Mouse (Mus musculus) heart, embryonic 11.5 days (tissue): ENCODE results near the gene 4930535I16Rik. TPM values are rescaled to one million over a fixed set of nuclear protein-coding genes. Genes with fewer than 3 reads are reported as not detected.
"Not testable (repeated sequence)": the region's sequence is repeated elsewhere in the genome, so short reads cannot be mapped to it uniquely, and the experiment has no call there.

Experiments used
- ATAC-seq: fragments of 200-750 bp; cut with Nextera tagmentation; replicated peaks from 2 replicates; pipeline ENCODE4 v1.8.0; 2017; ENCODE audit warnings: moderate library complexity; ENCODE audit not compliant: insufficient number of reproducible peaks, low FRiP score, low TSS enrichment
- H3K27ac ChIP-seq: fragments of 300-500 bp; sonication (generic); 2 replicates; pipeline ENCODE4 v1.5.1; 2014; ENCODE audit warnings: mild to moderate bottlenecking, low read depth, low read length
- H3K27me3 ChIP-seq: fragments of 300-500 bp; sonication (generic); 2 replicates; pipeline ENCODE4 v1.6.1; 2014; ENCODE audit warnings: mild to moderate bottlenecking, low read length, mixed read lengths; ENCODE audit not compliant: control insufficient read depth, insufficient read depth
- H3K36me3 ChIP-seq: fragments of 300-500 bp; sonication (generic); 2 replicates; pipeline ENCODE4 v1.6.1; 2014; ENCODE audit warnings: mild to moderate bottlenecking, low read length, moderate library complexity, mixed read lengths; ENCODE audit not compliant: control insufficient read depth, insufficient read depth
- H3K4me1 ChIP-seq: fragments of 300-500 bp; sonication (generic); 2 replicates; pipeline ENCODE4 v1.6.1; 2014; ENCODE audit warnings: low read length; ENCODE audit not compliant: control insufficient read depth, insufficient read depth
- H3K4me2 ChIP-seq: fragments of 300-500 bp; sonication (generic); 2 replicates; pipeline ENCODE4 v1.6.1; 2014; ENCODE audit warnings: mild to moderate bottlenecking, moderate library complexity
- H3K4me3 ChIP-seq: fragments of 300-500 bp; sonication (generic); 2 replicates; pipeline ENCODE4 v1.5.1; 2014; ENCODE audit warnings: low read depth, low read length
- H3K9ac ChIP-seq: fragments of 300-500 bp; sonication (generic); 2 replicates; pipeline ENCODE4 v1.6.1; 2014; ENCODE audit warnings: mild to moderate bottlenecking, low read depth, low read length, moderate library complexity
- H3K9me3 ChIP-seq: fragments of 300-500 bp; sonication (generic); replicated peaks from 2 replicates; pipeline ENCODE4 v1.6.1; 2016; ENCODE audit warnings: low read length; ENCODE audit not compliant: control insufficient read depth
- WGBS: fragments of 180-500 bp; shearing (Covaris S2); extraction: QIAGEN DNeasy Blood & Tissue Kit; methylation state at CpG from one replicate; pipeline ENCODE4 v1.1.7; 2014; ENCODE audit not compliant: insufficient replicate concordance; 5-methylcytosine and 5-hydroxymethylcytosine counted together
- polyA plus RNA-seq: library from polyadenylated mRNA; unstranded; fragments of >200 nt; fragmentation: Nextera tagmentation; extraction: Ambion mirVana; gene quantifications from 2 replicates; pipeline ENCODE4 v1.2.1, GENCODE M21; 2014

4930535I16Rik gene
- polyA plus RNA-seq, 1 experiment from 2014 or later: not detected

- no peak overlapping the region for H3K4me2 ChIP-seq
- no peaks in the 10 kb centered on the region for H3K36me3 ChIP-seq
- no peaks in the 10 kb centered on the region for H3K9me3 ChIP-seq
- no peak overlapping the region for H3K27ac ChIP-seq
- WGBS: 82% methylated on average over 6 of the region's 6 CpGs
- no peaks in the 10 kb centered on the region; the same call in 1 of the 2 replicates for H3K4me1 ChIP-seq
- no peak overlapping the region for H3K9ac ChIP-seq
- ATAC-seq: no peak
- H3K4me3 ChIP-seq: no peak overlapping the region
- H3K27me3 ChIP-seq: peaks cover 5% of the 10 kb centered on the region; the same call in 1 of the 2 replicates
These were observed 31.1 kb upstream of the 4930535I16Rik start for GRCm38 (mm10) chr4:123948901-123949300.

- ATAC-seq: no peak
- Histone ChIP-seq H3K36me3 (no peaks in the 10 kb centered on the region), H3K27me3 (peaks cover 5% of the 10 kb centered on the region; the same call in 1 of the 2 replicates), H3K9ac (no peak overlapping the region), H3K4me2 (no peak overlapping the region), H3K4me3 (no peak overlapping the region), H3K27ac (no peak overlapping the region), H3K9me3 (no peaks in the 10 kb centered on the region), H3K4me1 (no peaks in the 10 kb centered on the region; the same call in 1 of the 2 replicates)
- 49% methylated on average over 5 of the region's 5 CpGs for WGBS
These were observed 29.3 kb upstream of the 4930535I16Rik start for GRCm38 (mm10) chr4:123947149-123947548.

- 81% methylated on average over 4 of the region's 4 CpGs for WGBS
These were observed 28.9 kb upstream of the 4930535I16Rik start for GRCm38 (mm10) chr4:123946701-123947100.

GRCm38 (mm10) chr4:123940878-123941277 is 23.1 kb upstream of the 4930535I16Rik start:
- not testable (repeated sequence) for H3K9ac ChIP-seq, H3K4me3 ChIP-seq, ATAC-seq, H3K4me2 ChIP-seq, H3K9me3 ChIP-seq, H3K4me1 ChIP-seq, H3K27ac ChIP-seq, H3K27me3 ChIP-seq, H3K36me3 ChIP-seq
- WGBS: 70% methylated on average over 7 of the region's 7 CpGs

More at GRCm38 (mm10) chr4:123946701-123947100, 28.9 kb upstream of the 4930535I16Rik start:
- H3K9ac ChIP-seq: no peak overlapping the region
- no peaks in the 10 kb centered on the region for H3K36me3 ChIP-seq
- no peaks in the 10 kb centered on the region for H3K9me3 ChIP-seq
- H3K4me2 ChIP-seq: no peak overlapping the region
- ATAC-seq: no peak
- H3K4me3 ChIP-seq: no peak overlapping the region
- peaks cover 5% of the 10 kb centered on the region; the same call in 1 of the 2 replicates for H3K27me3 ChIP-seq
- no peak overlapping the region for H3K27ac ChIP-seq
- no peaks in the 10 kb centered on the region; the same call in 1 of the 2 replicates for H3K4me1 ChIP-seq

GRCm38 (mm10) chr4:123939838-123940237 is 22.0 kb upstream of the 4930535I16Rik start:
- ATAC-seq: no peak
- 5% methylated on average over 4 of the region's 4 CpGs for WGBS

GRCm38 (mm10) chr4:123936059-123936458 is 18.2 kb upstream of the 4930535I16Rik start:
- Histone ChIP-seq H3K36me3 (peaks cover 18% of the 10 kb centered on the region), H3K9ac (no peak overlapping the region), H3K4me1 (no peaks in the 10 kb centered on the region), H3K27me3 (no peaks in the 10 kb centered on the region), H3K27ac (no peak overlapping the region), H3K9me3 (no peaks in the 10 kb centered on the region), H3K4me2 (no peak overlapping the region), H3K4me3 (no peak overlapping the region)
- no peak for ATAC-seq
- WGBS: 91% methylated on average over 7 of the region's 7 CpGs

More at GRCm38 (mm10) chr4:123939838-123940237, 22.0 kb upstream of the 4930535I16Rik start:
- no peaks in the 10 kb centered on the region for H3K4me1 ChIP-seq
- no peak overlapping the region for H3K9ac ChIP-seq
- H3K9me3 ChIP-seq: no peaks in the 10 kb centered on the region
- no peaks in the 10 kb centered on the region for H3K27me3 ChIP-seq
- no peak overlapping the region for H3K27ac ChIP-seq
- H3K4me2 ChIP-seq: no peak overlapping the region
- H3K4me3 ChIP-seq: no peak overlapping the region
- peaks cover 9% of the 10 kb centered on the region for H3K36me3 ChIP-seq

GRCm38 (mm10) chr4:123934306-123934705 is 16.5 kb upstream of the 4930535I16Rik start:
- ATAC-seq: no peak
- H3K27me3 ChIP-seq: no peaks in the 10 kb centered on the region
- no peaks in the 10 kb centered on the region for H3K4me1 ChIP-seq
- H3K4me3 ChIP-seq: no peak overlapping the region
- WGBS: 86% methylated on average over 4 of the region's 4 CpGs
- H3K27ac ChIP-seq: no peak overlapping the region
- no peak overlapping the region for H3K9ac ChIP-seq
- peaks cover 24% of the 10 kb centered on the region for H3K36me3 ChIP-seq
- no peaks in the 10 kb centered on the region for H3K9me3 ChIP-seq
- H3K4me2 ChIP-seq: no peak overlapping the region

- H3K4me1 ChIP-seq: no peaks in the 10 kb centered on the region
- H3K4me3 ChIP-seq: no peak overlapping the region
- H3K9me3 ChIP-seq: no peaks in the 10 kb centered on the region
- no peak overlapping the region for H3K27ac ChIP-seq
- 90% methylated on average over 4 of the region's 4 CpGs for WGBS
- no peak overlapping the region for H3K9ac ChIP-seq
- H3K36me3 ChIP-seq: peaks cover 17% of the 10 kb centered on the region
- H3K4me2 ChIP-seq: no peak overlapping the region
- ATAC-seq: no peak
- H3K27me3 ChIP-seq: no peaks in the 10 kb centered on the region
These were observed 12.2 kb upstream of the 4930535I16Rik start for GRCm38 (mm10) chr4:123929994-123930393.

GRCm38 (mm10) chr4:123927961-123928360 is 10.1 kb upstream of the 4930535I16Rik start:
- H3K4me3 ChIP-seq: no peak overlapping the region
- no peak overlapping the region for H3K27ac ChIP-seq
- no peaks in the 10 kb centered on the region for H3K27me3 ChIP-seq
- H3K4me1 ChIP-seq: no peaks in the 10 kb centered on the region
- H3K9ac ChIP-seq: no peak overlapping the region
- H3K9me3 ChIP-seq: no peaks in the 10 kb centered on the region
- ATAC-seq: no peak
- peaks cover 14% of the 10 kb centered on the region for H3K36me3 ChIP-seq
- H3K4me2 ChIP-seq: no peak overlapping the region
